Mouse (Mus musculus) neural tube, embryonic 11.5 days (tissue): Measurements from ENCODE around the gene Phf13. TPM values are rescaled to one million over a fixed set of nuclear protein-coding genes. Genes with fewer than 3 reads are reported as not detected.

ENCODE experiments used
- ATAC-seq: fragments of 200-750 bp; cut with Nextera tagmentation; 2 replicates; pipeline ENCODE4 v1.8.0; 2017; ENCODE audit warnings: moderate number of reproducible peaks, mild to moderate bottlenecking, moderate TSS enrichment, moderate library complexity; ENCODE audit not compliant: insufficient read depth, low FRiP score, low TSS enrichment
- DNase-seq: peaks from one replicate; pipeline ENCODE4 v3.0.0-alpha.2; 2015; ENCODE audit warnings: low spot score
- H3K27ac ChIP-seq: fragments of 300-500 bp; sonication (generic); 2 replicates; pipeline ENCODE4 v1.5.1; 2014; ENCODE audit warnings: low read depth, mild to moderate bottlenecking, low read length
- H3K27me3 ChIP-seq: fragments of 300-500 bp; sonication (generic); 2 replicates; pipeline ENCODE4 v1.6.1; 2014; ENCODE audit warnings: mild to moderate bottlenecking, low read length, mixed read lengths; ENCODE audit not compliant: control insufficient read depth, insufficient read depth
- H3K36me3 ChIP-seq: fragments of 300-500 bp; sonication (generic); 2 replicates; pipeline ENCODE4 v1.6.1; 2014; ENCODE audit warnings: mild to moderate bottlenecking, low read length, moderate library complexity, mixed read lengths; ENCODE audit not compliant: control insufficient read depth, insufficient read depth
- H3K4me1 ChIP-seq: fragments of 300-500 bp; sonication (generic); 2 replicates; pipeline ENCODE4 v1.6.1; 2014; ENCODE audit warnings: low read length, mixed read lengths; ENCODE audit not compliant: control insufficient read depth, insufficient read depth
- H3K4me2 ChIP-seq: fragments of 300-500 bp; sonication (generic); 2 replicates; pipeline ENCODE4 v1.6.1; 2014; ENCODE audit warnings: low read depth, mild to moderate bottlenecking, moderate library complexity
- H3K4me3 ChIP-seq: fragments of 300-500 bp; sonication (generic); 2 replicates; pipeline ENCODE4 v1.5.1; 2014; ENCODE audit warnings: low read depth, low read length
- H3K9ac ChIP-seq: fragments of 300-500 bp; sonication (generic); 2 replicates; pipeline ENCODE4 v1.6.1; 2014; ENCODE audit warnings: mild to moderate bottlenecking, low read length
- H3K9me3 ChIP-seq: fragments of 300-500 bp; sonication (generic); 2 replicates; pipeline ENCODE4 v1.6.1; 2016; ENCODE audit warnings: low read length; ENCODE audit not compliant: control insufficient read depth
- WGBS: fragments of 180-500 bp; shearing (Covaris S2); extraction: QIAGEN DNeasy Blood & Tissue Kit; methylation state at CpG from one replicate; pipeline ENCODE4 v1.1.7; 2014; 5-methylcytosine and 5-hydroxymethylcytosine counted together
- polyA plus RNA-seq: library from polyadenylated mRNA; unstranded; fragments of >200 nt; fragmentation: Nextera tagmentation; extraction: Ambion mirVana; gene quantifications from 2 replicates; pipeline ENCODE4 v1.2.1, GENCODE M21; 2014

The Phf13 gene
- polyA plus RNA-seq, 1 experiment from 2014 or later: 28.8 TPM

DNA sequence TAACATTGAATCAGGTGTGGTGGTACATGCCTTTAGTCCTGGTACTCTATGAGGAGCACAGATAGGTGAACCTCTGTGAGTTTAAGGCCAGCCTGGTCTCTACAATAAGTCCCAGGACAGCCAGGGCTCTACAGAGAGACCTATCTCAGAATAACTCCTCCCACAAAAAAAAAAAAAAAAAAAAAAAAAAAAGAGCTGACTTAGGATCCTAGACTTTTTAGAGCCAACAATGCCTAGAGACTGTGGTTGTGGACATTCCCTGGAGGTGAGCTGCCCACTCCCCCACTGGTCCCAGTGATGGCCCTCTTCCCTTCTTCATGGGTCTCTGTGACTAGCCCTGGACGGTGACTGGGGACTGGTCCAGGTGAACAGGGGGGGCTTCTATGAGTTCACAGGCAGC is 40.3 kb downstream of the Phf13 start:
- DNase-seq (no peak), ATAC-seq (no peak)
- Histone ChIP-seq H3K27ac (no peak overlapping the region), H3K9me3 (no peaks in the 10 kb centered on the region), H3K4me3 (no peak overlapping the region), H3K9ac (no peak overlapping the region), H3K36me3 (peaks cover 19% of the 10 kb centered on the region), H3K4me2 (no peak overlapping the region), H3K27me3 (no peaks in the 10 kb centered on the region), H3K4me1 (no peaks in the 10 kb centered on the region)
- 91% methylated on average over 1 of the region's 1 CpGs for WGBS

DNA sequence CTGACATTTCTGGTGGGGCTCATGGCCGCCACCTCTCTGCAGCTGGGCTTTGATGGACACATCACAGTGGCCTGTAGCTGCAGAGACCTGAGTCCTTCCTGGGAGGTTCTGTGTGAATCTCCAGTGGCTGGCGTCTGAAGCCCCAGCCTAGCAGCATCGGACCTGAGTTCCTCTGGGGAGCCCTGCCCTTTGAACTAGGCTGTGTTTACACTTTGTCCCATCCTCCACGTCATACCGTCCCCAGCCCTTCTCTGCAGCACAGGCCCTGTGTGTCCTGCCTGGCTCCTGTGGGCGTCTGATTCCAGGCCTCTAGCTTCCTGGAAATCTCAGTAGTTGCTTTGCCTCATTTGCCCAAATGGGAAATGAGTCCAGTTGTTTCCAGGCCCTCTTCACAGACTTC is 42.8 kb downstream of the Phf13 start:
- ATAC-seq (no peak), DNase-seq (no peak)
- Histone ChIP-seq H3K4me1 (no peaks in the 10 kb centered on the region), H3K4me2 (no peak overlapping the region), H3K4me3 (no peak overlapping the region), H3K36me3 (peaks cover 19% of the 10 kb centered on the region), H3K9me3 (no peaks in the 10 kb centered on the region), H3K27me3 (no peaks in the 10 kb centered on the region), H3K27ac (no peak overlapping the region), H3K9ac (no peak overlapping the region)
- 91% methylated on average over 6 of the region's 6 CpGs for WGBS

DNA sequence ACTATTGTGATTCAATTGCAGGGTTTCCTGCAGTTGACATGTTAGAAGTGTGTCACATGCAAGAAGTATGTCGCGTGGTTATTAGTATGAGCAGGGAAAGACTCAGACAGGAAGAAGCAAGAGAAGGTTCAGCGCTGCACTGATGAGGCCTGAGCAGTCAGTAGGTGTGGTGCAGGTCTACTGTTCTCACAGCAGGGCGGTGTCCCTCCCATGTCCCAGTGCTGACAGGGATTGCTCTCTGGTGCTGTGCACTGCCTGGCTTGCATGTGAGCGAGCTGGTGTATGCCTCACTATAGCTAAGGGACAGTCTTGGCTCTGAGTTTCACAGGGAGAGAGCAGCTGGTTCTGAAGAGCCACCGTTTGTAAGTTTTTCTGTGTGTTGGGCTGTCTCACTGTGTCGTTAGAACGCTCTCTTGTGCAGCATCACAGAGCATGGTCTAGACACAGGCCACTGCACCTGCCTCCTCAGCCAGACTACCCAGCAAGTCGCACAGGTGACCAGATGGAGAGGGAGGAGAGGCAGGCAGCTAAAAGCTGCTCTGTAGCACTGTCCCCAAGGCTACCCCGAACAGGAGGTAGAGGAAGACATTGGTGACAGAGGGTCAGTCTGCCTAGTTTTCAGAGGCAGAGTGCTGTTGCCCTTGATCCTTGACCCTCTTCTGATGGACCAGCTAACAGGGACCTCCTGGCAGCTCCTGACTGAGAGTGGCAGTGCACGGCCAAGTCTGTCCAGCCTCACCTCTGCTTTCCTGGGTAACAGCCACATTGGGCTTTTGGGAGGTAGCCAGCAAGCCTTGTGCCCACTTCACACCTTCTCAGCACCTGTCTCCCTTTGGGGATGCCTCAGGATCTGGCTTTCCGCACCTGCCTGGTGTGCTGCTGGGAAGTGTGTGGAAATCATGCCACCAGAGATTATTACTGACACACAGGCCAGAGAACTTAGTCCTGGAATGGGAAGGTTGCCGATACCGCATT is 47.3 kb downstream of the Phf13 start:
- DNase-seq (no peak), ATAC-seq (no peak)
- H3K9me3 ChIP-seq: no peaks in the 10 kb centered on the region
- H3K27ac ChIP-seq: no peak overlapping the region
- H3K4me1 ChIP-seq: no peaks in the 10 kb centered on the region
- H3K4me2 ChIP-seq: no peak overlapping the region
- 92% methylated on average over 14 of the region's 14 CpGs for WGBS
- H3K27me3 ChIP-seq: no peaks in the 10 kb centered on the region
- H3K36me3 ChIP-seq: peaks cover 10% of the 10 kb centered on the region
- no peak overlapping the region for H3K9ac ChIP-seq
- H3K4me3 ChIP-seq: no peak overlapping the region

DNA sequence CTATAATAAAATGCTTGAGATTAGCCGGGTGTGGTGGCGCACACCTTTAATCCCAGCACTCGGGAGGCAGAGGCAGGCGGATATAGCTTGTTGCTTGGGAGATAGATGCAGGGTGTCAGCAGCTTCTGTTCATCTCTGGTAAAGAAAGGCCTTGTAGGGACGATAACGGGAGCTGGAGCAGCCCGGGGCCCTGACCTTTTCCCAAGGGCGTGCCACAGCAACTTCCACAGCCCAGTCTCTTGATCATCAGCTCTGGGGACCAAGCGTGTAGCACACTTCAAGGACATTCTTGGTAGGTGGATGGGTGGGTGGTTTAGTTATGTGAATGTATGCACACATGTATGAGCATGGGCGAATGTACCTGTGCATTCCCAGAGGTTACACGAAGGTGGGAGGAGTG is 49.8 kb downstream of the Phf13 start:
- DNase-seq (no peak), ATAC-seq (no peak)
- WGBS: 94% methylated on average over 11 of the region's 11 CpGs
- Histone ChIP-seq H3K27me3 (no peaks in the 10 kb centered on the region), H3K4me1 (no peaks in the 10 kb centered on the region), H3K27ac (no peak overlapping the region), H3K4me3 (no peak overlapping the region), H3K9me3 (no peaks in the 10 kb centered on the region), H3K4me2 (no peak overlapping the region), H3K9ac (no peak overlapping the region), H3K36me3 (no peaks in the 10 kb centered on the region)

Other genes starting within 250 kb of the Phf13 start
- gene Camta1, start 134.4 kb downstream of the Phf13 start, polyA plus RNA-seq: 131 and 134 TPM in 2 replicates
- 80.6 and 91.3 TPM in 2 replicates for gene Dnajc11, start 62.6 kb downstream of the Phf13 start, polyA plus RNA-seq
- 17.4 and 20.3 TPM in 2 replicates for gene Thap3, start 7.3 kb downstream of the Phf13 start, polyA plus RNA-seq
- gene Klhl21, start 12.5 kb upstream of the Phf13 start, polyA plus RNA-seq: 4.0 and 4.6 TPM in 2 replicates
- 17.4 and 23.8 TPM in 2 replicates for gene Zbtb48, start 31.4 kb upstream of the Phf13 start, polyA plus RNA-seq
- gene Tas1r1, start 42.3 kb upstream of the Phf13 start, polyA plus RNA-seq: 0.38 and 0.66 TPM in 2 replicates
- 31.8 and 32.8 TPM in 2 replicates for gene Nol9, start 43.1 kb upstream of the Phf13 start, polyA plus RNA-seq
- 7.2 and 7.3 TPM in 2 replicates for gene Plekhg5, start 76.2 kb upstream of the Phf13 start, polyA plus RNA-seq
- gene Tnfrsf25, start 119.7 kb upstream of the Phf13 start, polyA plus RNA-seq: 0.42 and 0.62 TPM in 2 replicates
- 0.48 and 1.1 TPM in 2 replicates for gene Espn, start 156.1 kb upstream of the Phf13 start, polyA plus RNA-seq
- 2.9 and 3.5 TPM in 2 replicates for gene Hes2, start 162.6 kb upstream of the Phf13 start, polyA plus RNA-seq
- gene Acot7, start 181.9 kb upstream of the Phf13 start, polyA plus RNA-seq: 159 and 173 TPM in 2 replicates